Mouse (Mus musculus) heart, embryonic 11.5 days (tissue): ENCODE results near the gene Grk2. TPM values are rescaled to one million over a fixed set of nuclear protein-coding genes. Genes with fewer than 3 reads are reported as not detected.

Source experiments
- ATAC-seq: fragments of 200-750 bp; cut with Nextera tagmentation; replicated peaks from 2 replicates; pipeline ENCODE4 v1.8.0; 2017; ENCODE audit warnings: moderate library complexity; ENCODE audit not compliant: insufficient number of reproducible peaks, low FRiP score, low TSS enrichment
- H3K27ac ChIP-seq: fragments of 300-500 bp; sonication (generic); 2 replicates; pipeline ENCODE4 v1.5.1; 2014; ENCODE audit warnings: mild to moderate bottlenecking, low read depth, low read length
- H3K27me3 ChIP-seq: fragments of 300-500 bp; sonication (generic); 2 replicates; pipeline ENCODE4 v1.6.1; 2014; ENCODE audit warnings: mild to moderate bottlenecking, low read length, mixed read lengths; ENCODE audit not compliant: control insufficient read depth, insufficient read depth
- H3K36me3 ChIP-seq: fragments of 300-500 bp; sonication (generic); 2 replicates; pipeline ENCODE4 v1.6.1; 2014; ENCODE audit warnings: mild to moderate bottlenecking, low read length, moderate library complexity, mixed read lengths; ENCODE audit not compliant: control insufficient read depth, insufficient read depth
- H3K4me1 ChIP-seq: fragments of 300-500 bp; sonication (generic); 2 replicates; pipeline ENCODE4 v1.6.1; 2014; ENCODE audit warnings: low read length; ENCODE audit not compliant: control insufficient read depth, insufficient read depth
- H3K4me2 ChIP-seq: fragments of 300-500 bp; sonication (generic); 2 replicates; pipeline ENCODE4 v1.6.1; 2014; ENCODE audit warnings: mild to moderate bottlenecking, moderate library complexity
- H3K4me3 ChIP-seq: fragments of 300-500 bp; sonication (generic); 2 replicates; pipeline ENCODE4 v1.5.1; 2014; ENCODE audit warnings: low read depth, low read length
- H3K9ac ChIP-seq: fragments of 300-500 bp; sonication (generic); 2 replicates; pipeline ENCODE4 v1.6.1; 2014; ENCODE audit warnings: mild to moderate bottlenecking, low read depth, low read length, moderate library complexity
- H3K9me3 ChIP-seq: fragments of 300-500 bp; sonication (generic); replicated peaks from 2 replicates; pipeline ENCODE4 v1.6.1; 2016; ENCODE audit warnings: low read length; ENCODE audit not compliant: control insufficient read depth
- WGBS: fragments of 180-500 bp; shearing (Covaris S2); extraction: QIAGEN DNeasy Blood & Tissue Kit; methylation state at CpG from one replicate; pipeline ENCODE4 v1.1.7; 2014; ENCODE audit not compliant: insufficient replicate concordance; 5-methylcytosine and 5-hydroxymethylcytosine counted together
- polyA plus RNA-seq: library from polyadenylated mRNA; unstranded; fragments of >200 nt; fragmentation: Nextera tagmentation; extraction: Ambion mirVana; gene quantifications from 2 replicates; pipeline ENCODE4 v1.2.1, GENCODE M21; 2014

Gene Grk2
- polyA plus RNA-seq = 12.0 and 14.2 TPM in 2 replicates

GRCm38 (mm10) chr19:4306190-4306577, at the start of gene Grk2:
Gene Grk2 (minus strand): TSS chr19:4306222.
- H3K4me3 ChIP-seq = peak within 1 kb of the TSS; percentile 96
- peak within 1 kb of the TSS; percentile 78 for H3K4me2 ChIP-seq
- peak within 1 kb of the TSS; percentile 68 for H3K27ac ChIP-seq
- no peaks in the 10 kb centered on the region for H3K9me3 ChIP-seq
- WGBS = 0% methylated on average over 21 of the region's 46 CpGs
- peaks cover 39% of the 10 kb centered on the region for H3K4me1 ChIP-seq
- peak; percentile 68 for ATAC-seq
- H3K9ac ChIP-seq = peak within 1 kb of the TSS; percentile 91
- H3K27me3 ChIP-seq = no peaks in the 10 kb centered on the region
- no peaks in the 10 kb centered on the region for H3K36me3 ChIP-seq

GRCm38 (mm10) chr19:4349455-4349854, 43.4 kb upstream of the Grk2 start:
- Histone ChIP-seq H3K27me3 (no peaks in the 10 kb centered on the region), H3K9ac (no peak overlapping the region), H3K9me3 (no peaks in the 10 kb centered on the region), H3K4me3 (no peak overlapping the region), H3K4me1 (no peaks in the 10 kb centered on the region), H3K4me2 (no peak overlapping the region), H3K36me3 (peaks cover 24% of the 10 kb centered on the region), H3K27ac (no peak overlapping the region)
- 84% methylated on average over 2 of the region's 2 CpGs for WGBS
- no peak for ATAC-seq

GRCm38 (mm10) chr19:4346479-4346878, 40.5 kb upstream of the Grk2 start:
- Histone ChIP-seq H3K4me3 (no peak overlapping the region), H3K27ac (no peak overlapping the region), H3K9me3 (no peaks in the 10 kb centered on the region), H3K4me1 (no peaks in the 10 kb centered on the region), H3K36me3 (peaks cover 31% of the 10 kb centered on the region), H3K9ac (no peak overlapping the region), H3K4me2 (no peak overlapping the region), H3K27me3 (no peaks in the 10 kb centered on the region)
- ATAC-seq = no peak
- WGBS = 80% methylated on average over 1 of the region's 1 CpGs

- no peak for ATAC-seq
- H3K27me3 ChIP-seq = no peaks in the 10 kb centered on the region
- WGBS = 34% methylated on average over 2 of the region's 2 CpGs
- no peak overlapping the region for H3K27ac ChIP-seq
- H3K4me2 ChIP-seq = no peak overlapping the region
- H3K4me1 ChIP-seq = peaks cover 13% of the 10 kb centered on the region
- H3K9ac ChIP-seq = no peak overlapping the region
- peaks cover 17% of the 10 kb centered on the region for H3K36me3 ChIP-seq
- H3K9me3 ChIP-seq = no peaks in the 10 kb centered on the region
- H3K4me3 ChIP-seq = no peak overlapping the region
Measured at GRCm38 (mm10) chr19:4338162-4338561, 32.1 kb upstream of the Grk2 start.

- 0% methylated on average over 16 of the region's 16 CpGs for WGBS
- Histone ChIP-seq H3K36me3 (peaks cover 3% of the 10 kb centered on the region; the same call in 1 of the 2 replicates), H3K4me2 (peak overlapping the region; percentile 89), H3K4me3 (peak overlapping the region; percentile 72), H3K4me1 (peaks cover 24% of the 10 kb centered on the region), H3K9me3 (no peaks in the 10 kb centered on the region), H3K27me3 (no peaks in the 10 kb centered on the region), H3K9ac (peak overlapping the region; percentile 78), H3K27ac (peak overlapping the region; percentile 96)
- peak; percentile 95 for ATAC-seq
Measured at GRCm38 (mm10) chr19:4333791-4334190, 27.8 kb upstream of the Grk2 start.

GRCm38 (mm10) chr19:4333100-4333775, 27.2 kb upstream of the Grk2 start:
- no peak for ATAC-seq
- under 1% methylated on average over 13 of the region's 13 CpGs for WGBS
- H3K4me1 ChIP-seq = peaks cover 24% of the 10 kb centered on the region
- H3K36me3 ChIP-seq = peaks cover 3% of the 10 kb centered on the region; the same call in 1 of the 2 replicates
- H3K9ac ChIP-seq = peak overlapping the region; percentile 78
- H3K27ac ChIP-seq = peak overlapping the region; percentile 96
- H3K4me3 ChIP-seq = peak overlapping the region; percentile 72
- H3K27me3 ChIP-seq = no peaks in the 10 kb centered on the region
- no peaks in the 10 kb centered on the region for H3K9me3 ChIP-seq
- H3K4me2 ChIP-seq = peak overlapping the region; percentile 89

GRCm38 (mm10) chr19:4332653-4333052, 26.6 kb upstream of the Grk2 start:
- Histone ChIP-seq H3K4me3 (peak overlapping the region; percentile 72), H3K27me3 (no peaks in the 10 kb centered on the region), H3K27ac (peak overlapping the region; percentile 96), H3K9me3 (no peaks in the 10 kb centered on the region), H3K4me2 (peak overlapping the region; percentile 89), H3K36me3 (peaks cover 8% of the 10 kb centered on the region), H3K9ac (peak overlapping the region; percentile 78), H3K4me1 (peaks cover 24% of the 10 kb centered on the region)
- no peak for ATAC-seq
- 0% methylated on average over 4 of the region's 4 CpGs for WGBS

- peaks cover 12% of the 10 kb centered on the region for H3K36me3 ChIP-seq
- no peak overlapping the region; the same call in 1 of the 2 replicates for H3K4me2 ChIP-seq
- WGBS = 80% methylated on average over 3 of the region's 3 CpGs
Measured at GRCm38 (mm10) chr19:4331273-4331672, 25.3 kb upstream of the Grk2 start.

GRCm38 (mm10) chr19:4330603-4331002, 24.6 kb upstream of the Grk2 start:
- no peak overlapping the region for H3K4me3 ChIP-seq
- peaks cover 17% of the 10 kb centered on the region for H3K36me3 ChIP-seq
- no peak overlapping the region for H3K27ac ChIP-seq
- H3K4me1 ChIP-seq = peaks cover 24% of the 10 kb centered on the region
- no peak for ATAC-seq
- H3K9me3 ChIP-seq = no peaks in the 10 kb centered on the region
- no peak overlapping the region for H3K4me2 ChIP-seq
- 88% methylated on average over 2 of the region's 2 CpGs for WGBS
- no peak overlapping the region for H3K9ac ChIP-seq
- H3K27me3 ChIP-seq = no peaks in the 10 kb centered on the region

More at GRCm38 (mm10) chr19:4331273-4331672, 25.3 kb upstream of the Grk2 start:
- Histone ChIP-seq H3K27me3 (no peaks in the 10 kb centered on the region), H3K4me3 (no peak overlapping the region), H3K9ac (no peak overlapping the region), H3K4me1 (peaks cover 24% of the 10 kb centered on the region), H3K27ac (no peak overlapping the region), H3K9me3 (no peaks in the 10 kb centered on the region)
- no peak for ATAC-seq
